Mouse (Mus musculus): Measurements from ENCODE around the gene Rnf224.

- TF ChIP-seq TAL1 (IDR thresholded peaks at IDR 0.05; ENCODE audit: low read length) (no peak), GATA1 (IDR thresholded peaks at IDR 0.05; ENCODE audit: low read length) (no peak)
Observed at GRCm38 (mm10) chr2:25218445-25218844, 18.1 kb downstream of the Rnf224 start, which contains the start of gene Fam166a.

Measured in erythroblast, embryonic 14.5 days (primary cell).